Mouse (Mus musculus) monocyte, adult 59 days (primary cell): ENCODE data around the gene Zfp874b. TPM values are rescaled to one million over a fixed set of nuclear protein-coding genes. Genes with fewer than 3 reads are reported as not detected.

Experiments
- total RNA-seq, 2 experiments: library from RNA; stranded (reverse); gene quantifications; one replicate each; pipeline ENCODE4 v1.2.4; 2023

Zfp874b gene
- 10 to 100 TPM in 1 of 2 experiments, 1 to 10 TPM in 1; 8.6 to 12.8 TPM for total RNA-seq

DNA sequence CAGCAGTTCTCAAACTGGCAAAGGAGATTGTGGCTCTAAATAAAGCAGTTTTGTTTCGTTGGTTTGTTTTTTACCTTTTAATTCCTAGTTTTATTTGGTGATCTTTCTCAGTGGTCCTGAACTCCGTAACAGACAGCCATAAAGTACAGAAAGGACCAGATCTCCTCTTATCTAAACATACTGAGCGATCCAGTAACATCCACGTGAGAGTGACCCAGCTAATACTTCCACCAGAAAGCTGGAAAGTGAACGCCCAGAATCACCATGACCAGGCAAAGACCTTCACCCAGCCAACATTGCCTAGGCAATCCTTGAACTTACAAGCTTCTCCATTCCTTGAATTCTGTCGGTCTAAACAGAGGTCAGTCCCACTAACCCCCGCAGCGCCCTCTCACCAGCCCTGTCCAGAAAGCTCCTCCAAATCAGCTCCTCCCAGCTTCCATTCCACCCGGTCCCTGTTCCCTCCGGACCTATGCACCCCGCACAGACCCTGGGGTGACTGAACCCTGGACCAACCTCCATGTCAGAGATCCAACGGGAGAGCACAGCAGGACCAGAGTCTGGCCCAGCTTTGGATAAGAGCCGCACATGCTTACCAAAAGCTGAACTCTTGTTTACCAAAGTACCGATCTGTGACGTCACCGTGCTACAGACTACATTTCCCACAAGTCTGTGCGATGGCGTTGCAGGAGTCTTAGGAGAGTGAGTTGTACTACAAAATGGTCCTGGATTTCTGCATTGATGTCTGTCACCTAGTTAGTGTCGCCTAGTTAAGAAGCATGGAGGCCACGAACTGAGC lies at the start of gene Zfp874b:
Gene Zfp874b, minus strand, starts transcription at position 634 of the 799 bp plus-strand sequence.

DNA sequence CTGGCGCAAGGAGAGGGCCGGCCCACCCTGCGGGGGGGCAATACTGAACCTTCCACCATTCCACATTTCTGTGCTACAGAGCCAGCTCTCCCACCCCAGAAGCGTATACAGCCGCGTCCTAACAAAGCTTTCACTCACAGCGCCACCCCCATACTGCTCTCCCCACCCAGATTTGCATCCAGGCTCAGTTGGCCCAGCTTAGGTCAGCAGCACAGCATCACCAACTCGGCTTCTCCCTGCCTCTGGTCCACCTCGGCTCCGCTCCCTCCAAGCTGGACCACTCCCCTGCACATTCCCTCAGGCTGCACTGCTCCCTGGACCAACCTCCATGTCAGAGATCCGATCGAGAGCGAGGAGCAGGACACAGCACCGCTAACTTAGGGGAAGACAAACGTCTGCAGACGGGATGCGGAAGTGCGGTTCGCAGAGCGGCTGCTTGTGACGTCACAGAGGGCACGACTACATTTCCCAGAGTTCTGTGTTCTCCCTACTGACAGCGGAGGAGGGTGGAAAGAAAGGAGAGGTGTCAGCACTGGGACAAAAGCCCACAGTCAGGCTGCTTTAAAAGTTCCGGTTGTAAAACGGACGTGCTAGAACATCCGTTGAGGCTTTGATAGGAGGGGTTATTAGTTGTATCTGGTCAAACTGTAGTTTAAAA lies 41.8 kb upstream of the Zfp874b start, which contains the start of the genes Gm26965 and Zfp87:
Gene Gm26965, minus strand, starts transcription at position 399 of the 658 bp plus-strand sequence.
Gene Zfp87, minus strand, starts transcription at position 425 of the 658 bp plus-strand sequence.

DNA sequence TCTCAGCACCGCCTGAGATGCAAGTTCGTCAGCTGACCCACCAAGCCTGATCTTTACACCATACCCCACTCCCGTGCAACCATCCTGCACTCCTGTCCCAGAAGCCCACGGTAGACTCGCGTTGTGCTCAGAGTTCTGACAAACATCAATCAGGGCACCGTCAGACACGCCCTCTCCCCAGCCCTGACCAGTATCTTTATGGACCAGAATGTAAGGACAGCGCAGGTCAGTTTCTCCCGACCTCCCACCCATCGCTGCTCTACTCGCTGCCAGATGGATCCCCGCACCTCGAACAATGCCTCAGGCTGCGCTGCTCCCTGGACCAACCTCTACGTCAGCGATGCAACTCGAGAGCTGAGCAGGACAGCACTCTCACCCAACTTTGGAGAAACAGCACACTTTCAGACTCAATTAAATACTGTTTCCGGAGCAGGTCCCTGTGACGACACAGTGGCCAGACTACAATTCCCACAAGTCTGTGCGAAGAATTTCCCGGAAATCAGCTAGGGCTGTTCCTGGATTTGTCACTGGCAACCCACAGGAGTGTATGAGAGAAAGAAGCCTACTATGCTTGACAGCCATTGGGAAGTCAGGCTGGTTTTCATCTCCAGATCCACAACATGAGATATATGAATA lies 16.1 kb upstream of the Zfp874b start, which contains the start of gene Zfp58:
Gene Zfp58, minus strand, starts transcription at position 472 of the 636 bp plus-strand sequence.

DNA sequence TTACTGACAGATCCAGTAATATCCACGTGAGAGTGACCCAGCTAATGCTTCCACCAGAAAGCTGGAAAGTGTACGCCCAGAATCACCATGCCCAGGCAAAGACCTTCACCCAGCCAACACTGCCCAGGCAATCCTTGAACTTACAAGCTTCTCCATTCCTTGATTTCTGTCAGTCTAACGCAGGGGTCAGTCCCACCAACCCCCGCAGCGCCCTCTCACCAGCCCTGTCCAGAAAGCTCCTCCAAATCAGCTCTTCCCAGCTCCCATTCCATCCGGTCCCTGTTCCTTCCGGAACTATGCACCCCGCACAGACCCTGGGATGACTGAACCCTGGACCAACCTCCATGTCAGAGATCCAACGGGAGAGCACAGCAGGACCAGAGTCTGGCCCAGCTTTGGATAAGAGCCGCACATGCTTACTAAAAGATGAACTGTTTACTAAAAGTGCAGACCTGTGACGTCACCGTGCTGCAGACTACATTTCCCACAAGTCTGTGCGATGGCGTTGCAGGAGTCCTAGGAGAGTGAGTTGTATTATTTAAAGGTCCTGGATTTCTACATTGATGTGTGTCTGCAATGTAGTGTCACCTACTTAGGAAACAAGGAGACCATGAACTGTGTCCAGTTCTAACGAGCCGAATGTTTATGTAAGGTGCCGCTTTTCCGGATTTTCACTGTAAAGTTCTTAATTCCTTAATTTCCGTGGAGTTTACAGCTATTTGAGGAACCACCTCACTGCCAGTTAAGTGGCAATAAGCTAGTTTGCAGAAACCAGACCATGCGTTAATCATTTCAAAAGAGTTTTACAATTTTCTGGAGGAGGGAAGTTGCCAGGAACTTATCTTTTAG lies 32.7 kb downstream of the Zfp874b start, which contains the start of gene Zfp874a:
Gene Zfp874a, minus strand, starts transcription at position 453 of the 849 bp plus-strand sequence.

Other genes starting within 250 kb of the Zfp874b start
- 1 to 10 TPM; 1.5 to 2.1 TPM for gene Zfp458, start 205.8 kb downstream of the Zfp874b start, total RNA-seq
- 1 to 10 TPM in 1 of 2 experiments, under 1 TPM in 1; 0.97 to 1.6 TPM for gene Zfp457, start 177.8 kb downstream of the Zfp874b start, total RNA-seq
- 1 to 10 TPM; 4.9 to 9.0 TPM for gene Zfp595, start 151.7 kb downstream of the Zfp874b start, total RNA-seq
- 1 to 10 TPM in 1 of 2 experiments, not detected in 1; 2.5 TPM for gene Gm28044, start 123.7 kb downstream of the Zfp874b start, total RNA-seq
- 1 to 10 TPM; 5.4 to 6.0 TPM for gene Zfp953, start 123.7 kb downstream of the Zfp874b start, total RNA-seq
- gene Gm28041, start 108.5 kb downstream of the Zfp874b start, total RNA-seq = 1 to 10 TPM in 1 of 2 experiments, not detected in 1; 2.1 TPM
- gene Zfp456, start 108.4 kb downstream of the Zfp874b start, total RNA-seq = 1 to 10 TPM; 4.8 to 6.1 TPM
- 10 to 100 TPM in 1 of 2 experiments, 1 to 10 TPM in 1; 9.8 to 10.0 TPM for gene Zfp429, start 84.4 kb downstream of the Zfp874b start, total RNA-seq
- gene Zfp459, start 62.8 kb downstream of the Zfp874b start, total RNA-seq = under 1 TPM; 0.37 to 0.97 TPM
- 1 to 10 TPM; 4.8 to 7.2 TPM for gene Zfp874a, start 32.6 kb downstream of the Zfp874b start, total RNA-seq
- gene Zfp58, start 16.3 kb upstream of the Zfp874b start, total RNA-seq = 1 to 10 TPM; 5.3 to 7.2 TPM
- gene Gm26965, start 41.9 kb upstream of the Zfp874b start, total RNA-seq = 1 to 10 TPM in 1 of 2 experiments, not detected in 1; 2.2 TPM
- 10 to 100 TPM; 15.1 to 20.6 TPM for gene Zfp87, start 41.9 kb upstream of the Zfp874b start, total RNA-seq
- 1 to 10 TPM; 6.6 to 6.9 TPM for gene Zfp748, start 69.6 kb upstream of the Zfp874b start, total RNA-seq
- gene Zfp729b, start 125.4 kb upstream of the Zfp874b start, total RNA-seq = 10 to 100 TPM; 11.9 to 13.8 TPM
- gene Gm49345, start 153.5 kb upstream of the Zfp874b start, total RNA-seq = 1 to 10 TPM in 1 of 2 experiments, not detected in 1; 2.1 TPM
- 10 to 100 TPM; 10.1 to 11.9 TPM for gene Zfp729a, start 153.5 kb upstream of the Zfp874b start, total RNA-seq
- gene Zfp738, start 202.8 kb upstream of the Zfp874b start, total RNA-seq = 10 to 100 TPM in 1 of 2 experiments, 1 to 10 TPM in 1; 7.5 to 10.5 TPM
- gene Zfp65, start 244.9 kb upstream of the Zfp874b start, total RNA-seq = 10 to 100 TPM; 10.8 to 12.0 TPM